Mouse (Mus musculus) adrenal gland, adult (tissue): ENCODE measurements around the gene Map3k11.
A peak's percentile ranks its signal among the peaks of the same experiment; 100 is the strongest.

Experiments used
- DNase-seq, 2 experiments: peaks; one replicate each; pipeline ENCODE4 v3.0.0; 2022 to 2023; ENCODE audit warnings: low spot score in 1 of 2; ENCODE audit not compliant: inconsistent age in 2 of 2

Gene Map3k11

GRCm38 (mm10) chr19:5729444-5729815 is 40.9 kb downstream of the Map3k11 start, which contains the start of gene Fam89b:
Gene Fam89b, minus strand, starts transcription at chr19:5729653.
- DNase-seq: peak; percentile 91 to 96

- DNase-seq: peak; percentile 44 to 69
These were observed 42.0 kb downstream of the Map3k11 start for GRCm38 (mm10) chr19:5730314-5731186.

DNA sequence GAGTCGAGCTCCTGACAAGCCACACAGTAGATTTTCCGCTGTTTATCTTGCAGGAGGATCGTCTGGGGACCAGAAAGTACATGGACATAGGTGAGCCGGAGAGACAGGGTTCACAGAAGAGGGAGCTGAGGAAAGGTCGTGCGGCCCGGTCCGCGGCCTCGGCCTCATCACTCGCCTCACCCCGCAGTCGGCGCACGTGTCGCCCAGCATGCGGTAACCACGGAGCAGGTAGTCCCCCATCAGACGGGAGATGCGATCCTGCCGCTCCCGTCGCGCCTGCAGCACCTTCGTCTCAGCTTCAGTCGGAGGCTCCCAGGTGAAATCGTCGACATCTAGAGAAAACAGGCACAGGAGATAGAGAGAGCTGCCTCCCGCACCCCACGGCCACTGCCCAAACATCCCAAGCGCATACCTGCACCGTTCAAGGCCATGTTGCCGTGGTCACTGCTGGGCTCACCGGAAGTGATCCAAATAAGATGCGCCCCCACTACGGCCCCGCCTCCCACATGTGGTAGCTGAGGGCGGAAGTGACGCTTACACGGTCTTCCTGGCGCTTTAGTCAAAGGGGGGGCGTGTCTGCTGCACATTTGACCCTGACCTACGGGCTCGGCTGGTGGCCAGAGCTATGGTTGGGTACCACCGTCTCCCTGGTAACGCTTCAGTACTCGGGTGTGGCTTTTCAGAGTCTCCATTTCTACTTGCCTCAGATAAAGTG is 42.9 kb downstream of the Map3k11 start:
- DNase-seq: peak; percentile 95 to 98

- DNase-seq: no peak
These were observed 45.8 kb downstream of the Map3k11 start for GRCm38 (mm10) chr19:5734325-5734724.

DNA sequence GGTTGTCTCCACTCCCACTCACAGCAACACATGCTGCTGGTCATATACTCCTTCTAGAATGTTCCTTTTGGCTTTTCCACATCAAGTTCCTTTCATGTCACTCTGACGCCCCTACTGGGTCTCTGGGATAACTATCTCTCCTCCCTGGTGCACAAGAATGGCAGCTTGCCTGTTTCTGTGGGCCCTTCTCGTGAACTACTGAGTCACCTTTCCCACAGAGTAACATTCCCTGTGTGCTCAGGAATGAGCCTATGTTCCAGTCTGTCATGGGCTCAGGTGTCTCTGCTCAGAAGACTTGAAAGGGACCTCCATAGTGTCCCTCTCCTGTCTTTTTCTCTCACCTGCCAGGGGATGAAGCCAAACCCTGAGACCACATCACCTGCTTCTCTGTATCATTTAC is 50.9 kb downstream of the Map3k11 start:
- DNase-seq: no peak

DNA sequence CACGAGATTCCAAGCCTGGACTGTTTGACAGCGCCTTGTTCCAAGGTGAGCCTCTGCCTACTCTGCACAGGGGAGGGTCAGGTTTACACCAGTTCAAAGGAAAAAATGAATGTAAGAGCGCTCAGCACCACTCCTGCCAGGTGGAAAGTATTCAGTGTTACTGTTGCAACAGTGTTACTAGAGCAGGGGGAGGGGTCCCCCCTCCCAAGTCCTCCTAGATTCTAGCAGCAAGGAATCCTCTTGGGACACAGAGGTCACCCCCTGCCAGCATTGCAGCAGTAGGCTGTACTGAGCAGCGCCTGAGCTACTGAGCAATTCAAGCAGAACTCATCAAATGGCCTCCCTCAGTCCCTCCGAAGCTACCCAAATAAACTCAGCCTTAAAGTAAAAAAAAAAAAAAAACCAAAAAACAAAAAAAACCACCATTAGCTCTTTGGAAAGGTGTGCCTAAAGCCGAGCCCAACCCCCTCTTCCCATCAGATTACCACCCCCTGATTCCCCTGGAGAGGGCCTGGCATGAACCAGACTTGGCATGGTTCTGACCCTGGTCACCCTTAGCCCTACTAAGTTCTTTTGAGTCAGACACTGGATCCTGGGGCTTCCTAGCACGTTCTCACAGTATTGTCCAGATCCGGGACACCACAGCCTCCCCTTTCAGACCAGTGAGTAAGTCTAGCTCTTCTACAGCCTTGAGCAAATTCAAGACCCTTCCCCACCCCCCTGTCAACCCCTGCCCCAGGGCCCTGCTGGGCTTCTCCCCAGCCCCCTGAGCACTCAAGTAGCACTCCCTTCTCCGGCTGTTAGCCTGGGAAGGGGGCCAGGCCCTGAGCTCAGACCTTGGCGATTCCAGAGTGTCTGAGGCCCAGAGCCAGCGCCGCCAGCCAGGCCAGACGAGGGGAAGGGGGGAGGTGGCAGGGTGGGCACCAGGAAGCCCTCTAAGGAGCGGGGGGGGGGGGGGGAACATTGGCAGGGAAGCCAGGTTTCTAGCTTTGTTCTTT is 52.1 kb downstream of the Map3k11 start, which contains the start of gene Ltbp3:
Ltbp3 (plus strand) TSS at position 585 of the 998 bp plus-strand sequence.
- peak in 1 of 2 experiments; percentile 83 for DNase-seq

- DNase-seq: peak; percentile 90 to 94
These were observed 53.2 kb downstream of the Map3k11 start for GRCm38 (mm10) chr19:5741641-5742240.

DNA sequence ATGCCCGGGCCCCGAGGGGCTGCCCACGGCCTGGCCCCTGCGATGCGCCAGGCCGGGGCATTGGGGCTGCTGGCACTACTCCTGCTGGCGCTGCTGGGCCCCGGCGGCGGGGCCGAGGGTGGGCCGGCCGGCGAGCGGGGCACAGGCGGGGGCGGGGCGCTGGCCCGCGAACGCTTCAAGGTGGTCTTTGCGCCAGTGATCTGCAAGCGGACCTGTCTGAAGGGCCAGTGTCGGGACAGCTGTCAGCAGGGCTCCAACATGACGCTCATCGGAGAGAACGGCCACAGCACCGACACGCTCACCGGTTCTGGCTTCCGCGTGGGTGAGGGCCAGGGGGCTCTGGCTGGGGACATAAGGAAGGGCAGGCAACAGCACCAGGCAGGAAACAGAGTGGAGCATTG is 53.7 kb downstream of the Map3k11 start:
- DNase-seq: peak in 1 of 2 experiments; percentile 65

DNA sequence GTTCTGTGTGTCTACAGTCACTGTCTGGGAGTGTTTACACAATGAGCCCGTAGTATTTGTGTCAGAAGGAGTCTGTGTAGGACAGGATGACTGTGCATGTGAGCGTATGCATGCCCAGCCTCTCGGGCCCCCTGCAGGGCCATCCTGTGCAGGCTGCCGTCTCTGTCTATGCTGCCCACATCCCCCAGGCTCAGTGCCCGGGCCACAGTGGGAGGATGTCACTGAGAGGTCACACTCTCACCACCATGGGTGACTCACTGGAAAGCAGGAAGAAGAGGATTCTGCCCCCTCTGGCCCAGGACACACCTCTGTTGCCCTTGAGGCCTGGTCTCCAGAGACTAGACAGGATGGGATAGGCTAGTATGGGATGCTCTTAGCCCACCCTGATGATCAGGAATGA is 55.0 kb downstream of the Map3k11 start:
- peak; percentile 79 to 85 for DNase-seq

DNA sequence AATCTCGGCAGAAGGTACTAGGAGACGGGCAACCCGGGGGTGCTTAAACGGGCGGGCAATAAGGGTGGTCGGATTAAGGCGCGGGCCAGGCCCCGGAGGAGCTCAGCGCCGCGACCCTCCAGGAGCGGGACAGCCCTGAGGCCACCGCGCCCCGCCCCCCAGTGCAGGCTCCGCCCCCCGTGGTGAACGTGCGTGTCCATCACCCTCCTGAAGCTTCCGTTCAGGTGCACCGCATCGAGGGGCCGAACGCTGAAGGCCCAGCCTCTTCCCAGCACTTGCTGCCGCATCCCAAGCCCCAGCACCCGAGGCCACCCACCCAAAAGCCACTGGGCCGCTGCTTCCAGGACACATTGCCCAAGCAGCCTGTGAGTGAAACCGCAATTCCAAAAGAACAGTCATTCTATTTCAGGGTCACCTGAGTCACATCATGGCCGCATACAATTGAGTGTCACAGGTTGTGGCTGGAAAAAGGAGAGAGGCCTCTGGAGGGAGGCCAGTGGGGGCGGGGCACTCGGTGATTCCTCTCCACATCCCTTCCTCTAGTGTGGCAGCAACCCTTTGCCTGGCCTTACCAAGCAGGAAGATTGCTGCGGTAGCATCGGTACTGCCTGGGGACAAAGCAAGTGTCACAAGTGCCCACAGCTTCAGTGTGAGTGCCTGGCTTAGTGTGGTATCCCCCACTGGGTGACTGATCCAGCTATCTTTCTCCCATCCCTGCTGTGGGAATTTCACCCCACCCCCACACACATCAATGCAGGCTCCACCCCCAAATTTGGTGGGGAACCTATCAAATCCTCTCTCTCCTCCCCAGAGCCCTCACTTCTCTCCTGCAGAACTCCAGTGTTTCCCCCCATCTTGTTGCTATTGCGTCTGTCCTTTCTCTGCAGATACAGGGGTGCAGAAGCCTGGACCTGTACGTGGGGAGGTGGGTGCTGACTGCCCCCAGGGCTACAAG is 57.5 kb downstream of the Map3k11 start:
- DNase-seq: peak; percentile 85 to 92

- DNase-seq: no peak
These were observed 58.4 kb downstream of the Map3k11 start for GRCm38 (mm10) chr19:5746907-5747363.

- DNase-seq: peak; percentile 87 to 90
These were observed 60.9 kb downstream of the Map3k11 start for GRCm38 (mm10) chr19:5749476-5749875.

GRCm38 (mm10) chr19:5750951-5751350 is 62.4 kb downstream of the Map3k11 start:
- DNase-seq: peak in 1 of 2 experiments; percentile 48

DNA sequence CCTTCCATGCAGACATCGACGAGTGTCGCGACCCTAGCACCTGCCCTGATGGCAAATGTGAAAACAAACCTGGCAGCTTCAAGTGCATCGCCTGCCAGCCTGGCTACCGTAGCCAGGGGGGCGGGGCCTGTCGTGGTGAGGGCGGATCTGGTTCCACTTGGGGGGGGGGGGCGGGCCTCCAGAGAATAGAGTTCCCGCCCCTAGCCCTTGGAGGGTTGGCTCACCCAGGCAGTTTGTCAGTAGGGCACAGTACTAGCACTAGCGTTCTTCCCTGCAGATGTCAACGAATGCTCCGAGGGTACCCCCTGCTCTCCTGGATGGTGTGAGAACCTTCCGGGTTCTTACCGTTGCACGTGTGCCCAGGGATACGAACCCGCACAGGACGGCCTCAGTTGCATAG is 63.2 kb downstream of the Map3k11 start:
- peak; percentile 69 to 83 for DNase-seq
